Mouse (Mus musculus) cerebellum, adult 11-12 months (tissue): ENCODE measurements around the gene Btnl10.
"Not testable (repeated sequence)": the region's sequence is repeated elsewhere in the genome, so short reads cannot be mapped to it uniquely, and the experiment has no call there.

Experiments used
- DNase-seq: peaks from one replicate; pipeline ENCODE4 v3.0.0; 2022

Gene Btnl10

GRCm38 (mm10) chr11:58931576-58931975 is 13.9 kb downstream of the Btnl10 start:
- no peak for DNase-seq

- DNase-seq, result peak; percentile 58
Measured at GRCm38 (mm10) chr11:58937909-58938308, 20.2 kb downstream of the Btnl10 start.

GRCm38 (mm10) chr11:58938322-58939087 is 20.8 kb downstream of the Btnl10 start, which contains the start of gene Rnf187:
TSS of gene Rnf187 (minus strand) at chr11:58938916.
- DNase-seq, result peak; percentile 95

- DNase-seq, result no peak
Measured at GRCm38 (mm10) chr11:58939088-58939439, 21.4 kb downstream of the Btnl10 start.

GRCm38 (mm10) chr11:58944136-58944535 is 26.4 kb downstream of the Btnl10 start:
- no peak for DNase-seq

- no peak for DNase-seq
Measured at GRCm38 (mm10) chr11:58947306-58947705, 29.6 kb downstream of the Btnl10 start.

GRCm38 (mm10) chr11:58947798-58948528 is 30.3 kb downstream of the Btnl10 start:
- peak; percentile 81 for DNase-seq

GRCm38 (mm10) chr11:58948542-58949479 is 31.1 kb downstream of the Btnl10 start, which contains the start of gene Hist3h2ba:
TSS of gene Hist3h2ba (plus strand) at chr11:58948920.
- DNase-seq, result peak; percentile 89

- peak; percentile 82 for DNase-seq
Measured at GRCm38 (mm10) chr11:58949480-58950431, 32.0 kb downstream of the Btnl10 start.

- DNase-seq, result no peak
Measured at GRCm38 (mm10) chr11:58951210-58951609, 33.5 kb downstream of the Btnl10 start.

GRCm38 (mm10) chr11:58953351-58954169 is 35.9 kb downstream of the Btnl10 start:
- no peak for DNase-seq

GRCm38 (mm10) chr11:58954170-58954419 is 36.4 kb downstream of the Btnl10 start:
- DNase-seq, result not testable (repeated sequence)

GRCm38 (mm10) chr11:58954420-58955142 is 36.9 kb downstream of the Btnl10 start, which contains the start of the genes Hist3h2a and Trim17:
TSS of gene Hist3h2a (plus strand) at chr11:58954685.
TSS of gene Trim17 (plus strand) at chr11:58954685.
- peak; percentile 94 for DNase-seq

GRCm38 (mm10) chr11:58955143-58955867 is 37.6 kb downstream of the Btnl10 start:
- no peak for DNase-seq

GRCm38 (mm10) chr11:58955868-58956257 is 38.2 kb downstream of the Btnl10 start:
- DNase-seq, result no peak

- peak; percentile 64 for DNase-seq
Measured at GRCm38 (mm10) chr11:58957226-58957914, 39.7 kb downstream of the Btnl10 start.

GRCm38 (mm10) chr11:58958536-58958935 is 40.8 kb downstream of the Btnl10 start:
- DNase-seq, result no peak

GRCm38 (mm10) chr11:58959186-58959825 is 41.6 kb downstream of the Btnl10 start:
- no peak for DNase-seq
